Mouse (Mus musculus) kidney, postnatal 14 days (tissue): ENCODE results near the gene Fgfbp3.
"Not testable (repeated sequence)": the region's sequence is repeated elsewhere in the genome, so short reads cannot be mapped to it uniquely, and the experiment has no call there.

Source experiments
- DNase-seq: peaks from one replicate; pipeline ENCODE4 v3.0.0; 2022; ENCODE audit warnings: mixed read lengths

Gene Fgfbp3

DNA sequence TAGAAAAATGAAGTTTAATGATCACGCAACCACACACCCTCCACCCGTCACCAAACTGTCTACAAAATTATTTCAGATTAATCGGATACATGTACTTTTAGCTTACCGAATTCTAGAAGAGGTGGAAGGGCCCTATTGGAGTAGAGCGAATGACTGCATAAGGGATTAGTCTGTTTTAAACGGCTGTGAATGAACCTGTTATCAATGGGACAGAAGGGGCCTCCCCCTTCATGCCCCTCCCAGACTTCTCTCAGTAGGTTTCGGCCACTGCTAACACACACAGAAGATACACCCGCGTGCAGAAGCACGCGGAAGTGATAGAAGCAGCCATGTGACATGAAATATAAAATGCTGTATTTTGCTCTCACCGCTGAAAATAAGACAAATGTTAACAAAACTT lies at the start of gene Fgfbp3:
TSS of gene Fgfbp3 (minus strand) at position 150 of the 400 bp plus-strand sequence.
- DNase-seq = no peak

DNA sequence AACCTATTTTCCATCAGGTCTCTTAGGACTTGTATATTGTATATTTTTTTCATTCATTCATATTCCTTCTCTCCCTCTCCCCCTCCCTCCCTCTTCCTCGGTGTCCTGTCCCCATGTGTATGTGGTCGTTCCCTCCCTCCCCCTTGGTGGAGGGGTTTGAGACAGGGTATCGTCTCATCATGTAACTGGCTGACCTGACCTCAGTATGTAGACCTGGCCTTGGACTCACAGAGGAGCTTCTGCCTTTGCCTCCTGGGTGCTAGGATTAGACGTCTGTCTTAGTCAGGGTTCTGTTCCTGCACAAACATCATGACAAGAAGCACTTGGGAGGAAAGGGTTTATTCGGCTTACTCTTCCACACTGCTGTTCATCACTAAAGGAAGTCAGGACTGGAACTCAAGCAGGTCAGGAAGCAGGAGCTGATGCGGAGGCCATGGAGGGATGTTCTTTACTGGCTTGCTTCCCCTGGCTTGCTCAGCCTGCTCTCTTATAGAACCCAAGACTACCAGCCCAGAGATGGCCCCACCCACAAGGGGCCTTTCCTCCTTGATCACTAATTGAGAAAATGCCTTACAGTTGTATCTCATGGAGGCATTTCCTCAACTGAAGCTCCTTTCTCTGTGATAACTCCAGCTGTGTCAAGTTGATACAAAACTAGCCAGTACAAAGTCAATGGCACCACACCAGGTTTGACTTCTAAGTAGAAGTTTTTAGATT lies 43.3 kb upstream of the Fgfbp3 start:
- DNase-seq = not testable (repeated sequence)

DNA sequence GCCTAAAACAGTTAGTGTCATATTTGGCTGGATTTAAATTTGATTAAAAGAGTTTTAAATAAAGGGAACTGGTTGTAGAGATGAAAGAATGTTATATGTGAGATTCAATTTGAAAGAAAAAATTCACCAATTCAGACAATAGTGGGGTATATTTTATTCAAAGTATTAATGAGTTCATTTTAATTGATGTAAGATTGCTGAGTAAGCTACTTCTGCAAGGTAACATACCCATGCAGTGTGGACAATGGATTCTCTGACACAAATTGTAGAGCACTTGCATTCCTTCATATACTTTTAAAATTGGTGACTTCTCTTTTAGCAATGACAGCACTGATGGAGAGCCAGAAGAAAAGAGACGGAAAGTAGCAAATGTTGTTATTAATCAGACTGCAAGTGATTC lies 41.9 kb upstream of the Fgfbp3 start:
- no peak for DNase-seq

DNA sequence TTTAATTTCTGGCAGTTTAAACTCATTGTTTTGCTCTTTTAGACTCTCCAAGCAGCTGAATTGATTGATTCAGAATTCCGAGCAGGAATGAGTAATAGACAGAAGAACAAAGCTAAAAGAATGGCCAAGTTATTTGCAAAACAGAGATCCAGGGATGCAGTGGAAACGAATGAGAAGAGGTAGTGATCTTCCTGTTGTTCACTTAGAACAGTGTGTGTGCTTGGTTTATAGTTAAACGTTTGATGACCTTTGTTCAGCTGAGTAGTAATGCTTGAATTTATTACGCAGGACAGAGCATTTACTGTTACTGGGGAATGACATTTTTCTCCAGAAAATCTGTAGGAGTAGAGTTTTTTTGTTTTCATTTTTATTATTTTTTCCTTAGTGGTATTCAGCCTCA lies 38.9 kb upstream of the Fgfbp3 start:
- DNase-seq = peak; percentile 14

DNA sequence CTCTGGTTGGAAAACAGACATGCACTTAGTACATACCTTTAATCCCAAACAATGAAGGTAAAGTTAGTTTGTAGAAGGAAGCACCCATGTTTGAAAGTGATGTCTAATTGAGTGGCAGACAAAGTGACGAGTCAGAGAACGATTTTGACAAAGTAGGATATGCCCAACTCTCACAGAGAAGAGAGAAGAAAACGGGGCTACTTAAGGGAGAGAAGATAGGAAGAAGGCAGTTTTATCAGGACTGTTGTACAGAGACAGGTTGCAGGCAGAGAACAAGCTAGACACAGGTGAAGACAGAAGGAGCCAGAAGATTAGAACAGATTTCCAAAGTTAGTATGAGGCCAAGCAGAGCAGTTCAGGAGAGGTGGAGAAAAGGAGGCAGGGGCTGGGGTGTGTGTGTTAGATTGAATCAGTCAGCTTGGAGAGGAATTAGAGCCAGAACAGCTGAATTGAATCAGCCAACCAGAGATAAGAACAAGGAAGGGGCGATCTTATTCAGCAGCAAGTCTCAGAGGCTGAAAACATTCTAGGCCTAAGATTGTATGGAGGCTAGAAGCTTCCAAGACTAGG lies 34.3 kb upstream of the Fgfbp3 start:
- DNase-seq = no peak

DNA sequence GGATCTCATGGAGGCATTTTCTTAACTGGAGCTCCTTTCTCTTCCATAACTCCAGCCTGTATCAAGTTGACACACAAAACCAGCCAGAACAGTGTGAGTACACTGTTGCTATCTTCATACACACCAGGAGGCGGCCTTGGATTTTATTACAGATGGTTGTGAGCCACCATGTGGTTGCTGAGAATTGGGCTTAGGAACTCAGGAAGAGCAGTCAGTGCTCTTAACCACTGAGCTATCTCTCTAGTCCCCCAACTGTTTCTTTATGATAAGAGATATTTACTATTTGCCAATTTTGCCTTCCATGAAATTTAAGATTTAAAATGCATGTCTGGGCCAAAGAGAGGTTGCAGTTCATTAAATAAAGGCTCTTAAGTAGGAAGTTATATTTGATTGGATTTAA lies 20.6 kb upstream of the Fgfbp3 start:
- no peak for DNase-seq

DNA sequence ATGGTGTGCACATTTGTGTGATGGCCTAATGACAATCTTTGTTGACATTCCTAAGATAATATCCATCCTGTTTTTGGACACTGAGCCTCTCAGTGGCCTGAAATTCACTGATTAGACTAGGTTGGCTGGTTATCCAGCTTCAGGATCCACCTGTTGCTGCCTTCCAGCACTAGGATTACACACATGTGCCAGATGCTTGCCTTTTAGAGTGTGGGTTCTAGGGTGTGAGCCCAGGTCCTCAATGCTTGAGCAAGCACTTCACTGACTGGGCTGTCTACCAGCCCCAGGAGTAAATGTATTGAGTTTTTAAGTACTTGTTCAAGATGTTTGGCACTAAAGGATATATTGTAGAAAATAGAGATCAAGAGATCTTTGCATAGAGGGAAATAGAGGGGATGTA lies 18.6 kb upstream of the Fgfbp3 start:
- no peak for DNase-seq

DNA sequence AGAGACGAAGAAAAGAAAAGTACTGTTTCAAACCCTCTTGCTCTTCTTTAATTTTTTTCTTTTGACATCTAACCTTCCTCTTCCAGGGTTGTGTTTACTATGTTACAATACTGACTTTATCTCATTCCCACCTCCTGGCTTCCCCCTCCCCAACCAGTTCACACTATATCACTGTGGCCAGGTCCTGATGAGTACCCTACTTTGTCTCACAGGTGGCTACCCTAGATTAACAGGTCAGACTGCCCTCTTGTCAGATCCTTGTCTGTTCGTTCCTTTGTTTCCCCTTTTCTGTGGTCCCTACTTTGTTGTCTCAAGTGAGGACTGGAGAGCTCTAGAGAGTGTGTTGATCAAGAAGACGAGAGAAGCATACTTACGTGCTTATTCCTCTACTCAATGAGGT lies 16.9 kb upstream of the Fgfbp3 start:
- no peak for DNase-seq

DNA sequence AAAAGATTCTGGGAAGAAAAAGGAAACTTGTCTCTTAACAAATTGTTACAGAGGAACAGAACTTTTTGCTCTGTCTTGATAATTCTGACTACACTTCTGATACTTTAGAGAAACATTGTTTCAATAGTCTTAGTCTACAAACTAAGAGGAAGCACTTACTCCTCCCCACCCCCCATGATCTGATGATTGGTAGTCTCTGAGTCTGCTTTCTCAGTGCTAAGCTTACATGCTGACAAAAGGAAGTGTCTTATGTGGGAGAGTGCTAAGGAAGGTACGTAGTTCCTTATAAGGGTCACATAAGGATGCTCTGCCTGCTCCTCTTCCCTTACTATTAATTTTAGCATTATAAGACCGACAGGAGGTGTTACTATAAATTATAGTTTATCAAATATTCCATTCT lies 13.2 kb upstream of the Fgfbp3 start:
- no peak for DNase-seq

DNA sequence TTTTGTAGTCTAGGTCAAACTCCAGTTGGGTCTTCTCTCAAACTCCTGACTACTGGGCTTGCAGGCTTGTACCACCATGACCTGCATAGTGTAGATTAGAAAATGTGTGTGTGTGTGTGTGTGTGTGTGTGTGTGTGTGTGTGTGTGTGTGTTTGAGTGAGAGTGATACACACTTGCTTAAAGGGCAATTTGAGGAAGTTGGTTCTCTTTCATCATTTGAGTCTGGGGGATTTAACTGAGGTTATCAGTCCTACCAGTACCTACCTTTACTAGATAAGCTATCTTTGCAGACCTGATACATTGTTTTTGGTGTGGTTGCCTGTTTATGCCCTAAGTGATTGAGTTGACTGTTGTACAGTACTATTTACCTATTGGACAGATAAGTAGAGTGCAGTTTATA lies 12.7 kb upstream of the Fgfbp3 start:
- DNase-seq = no peak

DNA sequence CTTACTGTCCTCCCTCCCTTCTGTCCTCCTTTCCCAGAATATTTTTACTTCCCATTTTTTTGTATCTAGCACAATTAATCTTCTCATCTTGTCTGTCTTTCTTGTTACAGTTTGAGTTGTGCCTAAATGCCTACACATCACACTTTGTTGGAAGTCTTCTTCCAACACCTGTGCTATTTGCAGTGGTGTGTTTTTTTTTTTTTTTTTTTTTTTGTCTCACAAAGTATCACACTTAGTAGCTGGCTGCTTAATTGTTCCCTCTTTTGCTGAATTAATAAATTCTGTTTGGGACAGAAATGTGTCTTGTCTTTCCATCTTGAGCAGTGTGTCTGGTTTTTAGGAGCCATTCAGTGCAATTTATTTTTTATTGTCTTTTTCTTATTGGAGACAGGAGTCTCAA lies 10.4 kb upstream of the Fgfbp3 start:
- DNase-seq = no peak

DNA sequence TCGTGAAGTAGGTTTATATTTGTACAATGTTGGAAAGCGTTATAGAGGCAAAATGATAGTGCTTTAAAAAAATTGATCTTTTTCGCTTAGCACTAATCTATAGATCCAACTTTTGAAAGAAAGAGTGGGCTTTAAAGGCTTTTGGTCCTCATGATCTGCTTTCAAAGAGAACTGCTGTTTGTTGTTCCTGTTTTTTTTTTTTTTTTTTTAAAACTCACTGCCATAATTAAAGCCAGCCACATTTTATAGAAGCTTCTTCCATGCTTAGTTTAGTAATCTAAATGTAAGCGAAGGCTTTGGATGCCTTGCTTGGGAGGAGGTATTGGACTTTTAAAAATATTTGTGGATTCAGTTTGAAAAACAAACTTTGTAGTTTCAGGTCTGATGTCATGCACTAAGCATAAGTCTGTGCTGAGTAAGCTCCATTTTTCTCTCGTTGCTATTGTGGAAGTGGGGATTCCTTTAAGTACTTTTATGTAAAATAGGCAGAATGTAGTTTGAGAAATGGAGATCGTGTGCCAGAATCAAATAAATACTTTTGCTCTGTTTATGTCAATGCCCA lies 8.5 kb upstream of the Fgfbp3 start:
- no peak for DNase-seq

DNA sequence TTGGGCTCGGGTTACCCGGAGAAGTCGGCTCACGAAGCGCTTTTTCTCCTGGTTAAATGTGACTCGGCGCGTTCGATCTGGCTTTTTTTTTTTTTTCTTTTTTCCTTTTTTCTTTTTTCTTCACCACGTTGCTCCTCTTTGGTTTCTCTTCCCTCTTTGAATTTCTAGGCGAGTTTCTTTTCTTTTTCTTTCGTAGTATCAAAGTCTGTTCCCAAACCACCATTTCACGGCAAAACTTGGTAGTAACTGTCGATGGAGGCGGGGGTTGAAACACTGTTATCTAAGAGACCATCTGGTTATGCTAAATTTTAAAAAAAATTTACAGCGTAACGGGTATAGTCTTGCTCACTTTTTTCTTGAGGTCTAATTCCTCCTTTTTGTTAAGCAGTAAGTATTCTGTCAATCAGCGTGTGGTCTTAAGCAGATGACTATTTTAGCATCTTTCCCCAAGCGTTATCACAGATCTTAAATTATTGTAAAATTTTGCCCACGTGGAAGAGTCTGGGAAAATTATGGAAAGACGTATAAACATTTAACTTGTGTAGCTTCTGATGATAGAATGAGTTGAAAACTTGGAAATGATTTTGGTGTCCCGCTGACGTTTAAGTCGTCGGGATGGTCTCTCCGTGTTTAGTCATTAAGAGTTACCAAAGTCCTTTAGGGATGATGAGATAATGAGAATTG lies 7.3 kb upstream of the Fgfbp3 start:
- no peak for DNase-seq

DNA sequence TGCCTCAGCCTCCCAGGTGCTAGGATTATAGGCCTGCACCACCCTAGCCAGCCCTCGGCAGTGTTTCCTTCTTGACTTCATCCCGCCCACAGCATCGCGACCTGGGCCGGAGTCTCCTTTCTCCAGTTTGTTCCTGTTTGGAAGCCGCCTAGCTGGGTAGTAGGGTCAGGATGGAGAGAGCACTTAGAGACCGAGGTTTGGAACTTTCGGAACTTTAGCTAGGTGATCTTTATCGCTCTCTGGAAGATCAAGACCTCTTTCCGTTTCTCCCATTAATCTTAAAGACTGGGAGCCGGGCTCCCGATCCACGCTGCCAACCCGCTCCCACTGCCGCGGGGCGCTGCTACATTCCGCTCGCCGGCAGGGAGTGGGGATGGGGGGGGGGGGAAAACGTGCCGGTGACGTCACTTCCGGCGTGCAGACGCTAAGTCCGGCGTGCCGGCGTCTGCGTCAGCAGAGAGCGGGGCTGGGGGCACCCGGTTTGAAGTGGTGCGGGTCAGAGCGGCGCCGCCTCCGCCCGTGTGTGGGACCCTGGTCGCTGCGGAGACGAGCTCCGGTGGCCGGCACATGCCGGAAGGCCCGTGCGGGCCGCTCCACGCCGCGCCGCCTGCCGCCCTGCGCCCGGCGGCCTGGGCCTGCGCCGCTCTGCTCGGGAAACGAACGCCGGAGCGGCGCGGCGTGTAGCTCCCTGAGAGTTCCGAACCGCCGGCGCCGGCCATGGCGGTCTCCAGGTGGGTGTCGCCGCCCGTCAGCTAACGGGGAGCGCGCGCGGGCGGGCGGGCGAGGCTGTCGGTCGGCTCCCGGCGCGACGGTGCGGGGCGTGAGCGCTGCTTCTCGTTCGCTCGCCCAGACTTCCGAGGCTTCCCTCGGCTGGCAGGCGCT lies 6.5 kb upstream of the Fgfbp3 start, which contains the start of gene Btaf1:
TSS of gene Btaf1 (plus strand) at position 409 of the 882 bp plus-strand sequence.
- DNase-seq = peak; percentile 94

DNA sequence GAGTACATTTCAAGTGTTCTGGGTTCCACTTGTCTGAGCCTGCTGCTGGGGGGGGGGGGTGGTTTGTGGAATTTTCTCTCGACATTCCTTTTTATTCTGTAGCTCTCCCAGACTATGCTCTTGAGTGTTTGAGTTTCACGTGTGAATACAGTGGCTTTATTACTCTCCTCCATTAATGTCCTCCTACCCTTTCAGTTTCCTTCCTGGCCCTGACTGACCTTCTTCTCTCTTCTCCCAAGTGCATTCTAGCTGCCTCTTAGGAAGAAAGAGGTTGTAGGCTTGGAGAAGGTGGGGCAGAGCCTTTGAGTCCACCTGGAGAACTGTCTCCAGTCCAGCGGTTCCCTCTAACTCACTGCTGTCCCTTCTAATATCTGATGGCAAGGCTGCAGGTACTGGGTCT lies 3.5 kb upstream of the Fgfbp3 start:
- DNase-seq = no peak

DNA sequence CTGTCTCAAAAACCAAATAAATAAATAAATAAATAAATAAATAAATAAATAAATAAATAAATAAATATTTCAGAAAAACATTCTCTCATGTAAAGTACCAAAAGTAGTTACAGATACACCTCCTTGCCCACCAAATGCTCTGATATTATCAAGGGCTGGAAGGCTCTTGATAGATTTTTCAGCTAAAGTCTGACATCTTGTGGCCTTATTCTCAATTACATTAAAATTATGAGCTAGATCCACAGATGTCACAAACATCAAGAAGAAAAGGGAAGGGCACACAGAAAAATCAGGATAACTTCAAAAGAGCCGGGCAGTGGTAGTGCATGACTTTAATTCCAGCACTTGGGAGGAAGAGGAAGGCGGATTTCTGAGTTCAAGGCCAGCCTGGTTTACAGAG lies 2.6 kb upstream of the Fgfbp3 start:
- DNase-seq = no peak

DNA sequence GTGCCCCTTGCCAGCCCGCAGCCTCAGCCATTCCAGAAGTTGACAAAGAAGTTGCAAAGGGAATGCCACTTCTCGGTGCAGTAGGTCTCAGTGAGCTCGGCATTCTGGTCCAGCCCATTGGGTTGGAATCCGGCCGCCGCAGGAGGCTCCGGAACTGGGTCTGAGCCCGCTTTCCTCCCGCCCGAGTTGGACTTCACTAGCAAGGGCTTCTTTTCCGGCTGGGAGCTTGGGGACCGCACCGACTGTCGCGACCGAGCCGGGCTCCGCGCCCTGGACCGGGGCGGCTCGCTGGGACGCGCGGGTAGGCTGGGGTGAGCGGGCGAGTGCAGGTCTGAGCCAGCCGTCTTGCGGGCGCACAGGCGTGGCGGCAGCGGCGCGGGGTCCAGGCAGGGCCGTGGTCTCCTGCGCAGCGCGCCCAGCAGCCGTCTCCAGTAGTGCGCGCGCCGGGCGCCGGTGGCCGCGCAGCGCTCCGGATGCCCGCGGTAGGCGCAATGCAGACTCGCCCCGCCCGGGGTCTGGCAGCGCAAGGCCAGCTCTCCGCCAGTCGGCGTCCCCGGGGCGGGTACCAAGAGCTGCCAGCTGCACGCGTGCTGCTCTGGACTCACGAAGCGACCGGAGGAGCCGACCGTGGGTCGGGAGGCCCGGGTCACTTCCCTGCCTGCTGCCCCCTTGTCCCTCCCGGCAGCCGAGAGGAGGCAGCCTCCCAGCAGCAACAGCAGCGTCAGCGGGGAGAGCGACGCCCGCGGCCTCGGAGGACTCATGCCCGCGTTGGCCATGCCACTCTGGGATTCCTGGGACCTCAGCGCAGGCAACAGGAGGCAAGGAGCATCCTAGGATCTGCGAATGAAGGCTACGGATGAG lies 744 bp downstream of the Fgfbp3 start:
- DNase-seq = peak; percentile 91

DNA sequence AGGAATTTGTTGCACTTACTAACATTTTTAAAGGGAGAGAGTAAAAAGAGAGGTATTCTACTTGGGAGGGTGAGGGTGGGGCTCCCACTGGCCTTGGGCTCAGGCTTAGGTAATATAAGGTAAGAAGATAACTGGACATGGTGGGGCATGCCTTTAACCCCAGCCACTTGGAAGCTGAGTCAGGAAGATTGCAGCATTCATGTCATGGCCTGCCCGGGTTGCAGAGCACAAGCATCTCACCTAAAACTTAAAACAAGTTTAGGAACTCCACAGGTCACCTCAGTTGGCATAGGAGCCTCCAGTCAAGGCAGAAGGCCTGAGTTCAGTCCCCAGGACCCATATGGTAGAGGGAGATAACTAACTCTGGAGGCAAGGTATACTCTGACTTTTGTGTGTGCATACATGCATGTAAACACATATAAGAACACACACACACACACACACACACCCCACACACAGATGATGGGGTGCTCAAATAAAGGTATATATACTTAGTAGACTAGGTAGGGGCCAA lies 2.5 kb downstream of the Fgfbp3 start:
- DNase-seq = no peak

DNA sequence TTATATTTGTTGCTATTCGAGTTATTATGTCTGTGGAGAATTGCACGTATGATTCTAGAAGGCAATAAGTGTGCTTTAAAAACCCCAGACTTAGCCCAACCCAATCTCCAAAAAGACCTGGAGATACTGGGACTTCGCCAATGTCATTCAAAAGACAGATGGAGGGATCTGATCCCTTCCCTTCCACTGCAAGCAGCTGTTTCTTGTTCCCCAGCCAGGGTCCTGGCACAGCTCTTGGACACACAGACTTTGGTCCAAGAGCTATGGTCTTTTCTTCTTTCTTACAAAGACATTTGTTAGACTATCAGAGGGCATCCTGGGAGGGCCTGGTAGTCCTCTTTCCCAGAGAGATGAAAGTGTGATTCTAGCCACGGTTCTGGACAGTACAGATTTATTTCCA lies 3.2 kb downstream of the Fgfbp3 start:
- DNase-seq = no peak

DNA sequence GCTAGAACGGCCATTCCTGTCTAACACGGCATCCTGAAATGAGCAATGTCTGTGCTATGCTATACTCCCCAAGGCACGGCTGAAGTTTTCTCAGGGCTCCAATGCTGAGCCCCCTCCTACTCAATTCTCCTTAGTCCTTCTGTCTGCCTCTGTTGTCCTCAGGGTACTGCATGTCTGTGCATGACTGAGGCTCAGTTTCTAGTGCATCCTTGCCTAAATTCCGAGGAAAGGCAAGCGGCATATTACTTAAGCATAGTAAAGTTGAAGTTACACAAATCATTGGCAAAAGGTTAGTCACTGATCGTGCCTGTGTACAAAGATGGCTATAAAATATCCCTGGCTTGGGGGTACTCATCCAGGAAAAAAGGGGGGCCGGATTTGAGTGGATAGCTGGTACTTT lies 6.4 kb downstream of the Fgfbp3 start:
- DNase-seq = no peak

DNA sequence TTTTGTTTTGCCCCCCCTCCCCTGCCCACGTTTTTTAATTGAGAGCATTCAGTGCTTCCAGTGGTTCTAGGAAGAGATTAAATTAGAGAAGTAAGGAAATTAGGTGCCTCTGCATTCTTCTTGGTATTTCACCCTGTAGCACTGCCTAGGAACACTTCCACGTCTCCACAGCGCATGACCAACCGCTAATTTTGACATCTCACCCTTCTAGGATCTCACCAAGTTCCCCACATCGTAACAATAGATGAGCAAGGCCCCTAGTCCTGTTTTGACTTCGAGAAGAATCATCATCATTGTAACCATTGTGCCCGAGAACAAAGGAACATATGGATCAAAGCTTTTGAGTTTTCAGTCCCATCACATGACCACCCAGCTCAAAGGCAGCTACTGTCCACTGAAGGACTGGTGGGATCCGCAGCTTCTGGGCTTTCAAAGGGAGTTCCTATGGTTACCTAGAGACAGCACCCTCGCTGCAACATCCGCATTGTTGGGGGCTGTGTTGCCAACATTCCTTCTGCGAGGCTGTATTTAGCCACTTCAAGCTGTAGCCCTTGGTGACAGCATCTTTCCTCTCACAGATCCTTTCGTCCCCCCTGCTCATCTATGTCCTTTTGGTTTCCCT lies 8.9 kb downstream of the Fgfbp3 start:
- no peak for DNase-seq
